Mouse (Mus musculus): ENCODE results near the gene Tdp2.

Tdp2 gene

GRCm38 (mm10) chr13:24831353-24832130 is at the start of gene Tdp2, which contains the start of gene Acot13:
Gene Tdp2 (plus strand): TSS chr13:24831679.
Gene Acot13 (minus strand): TSS chr13:24831540.
- DNase-seq (ENCODE audit: low spot score): peak; percentile 94

GRCm38 (mm10) chr13:24781916-24782315 is 49.6 kb upstream of the Tdp2 start:
- DNase-seq (ENCODE audit: low spot score): no peak

- no peak for DNase-seq (ENCODE audit: low spot score)
Measured at GRCm38 (mm10) chr13:24786014-24786490, 45.4 kb upstream of the Tdp2 start.

GRCm38 (mm10) chr13:24787477-24787876 is 44.0 kb upstream of the Tdp2 start:
- no peak for DNase-seq (ENCODE audit: low spot score)

GRCm38 (mm10) chr13:24791349-24791748 is 40.1 kb upstream of the Tdp2 start:
- no peak for DNase-seq (ENCODE audit: low spot score)

GRCm38 (mm10) chr13:24792411-24793045 is 39.0 kb upstream of the Tdp2 start:
- DNase-seq (ENCODE audit: low spot score): no peak

GRCm38 (mm10) chr13:24798686-24799085 is 32.8 kb upstream of the Tdp2 start:
- no peak for DNase-seq (ENCODE audit: low spot score)

GRCm38 (mm10) chr13:24799378-24799777 is 32.1 kb upstream of the Tdp2 start:
- no peak for DNase-seq (ENCODE audit: low spot score)

GRCm38 (mm10) chr13:24799925-24800673 is 31.4 kb upstream of the Tdp2 start:
- peak; percentile 56 for DNase-seq (ENCODE audit: low spot score)

GRCm38 (mm10) chr13:24800674-24801307 is 30.7 kb upstream of the Tdp2 start:
- DNase-seq (ENCODE audit: low spot score): peak; percentile 97

GRCm38 (mm10) chr13:24801308-24801921 is 30.1 kb upstream of the Tdp2 start, which contains the start of gene BC005537:
Gene BC005537 (plus strand): TSS chr13:24801657.
- DNase-seq (ENCODE audit: low spot score): no peak

- DNase-seq (ENCODE audit: low spot score): peak; percentile 44
Measured at GRCm38 (mm10) chr13:24802131-24802691, 29.3 kb upstream of the Tdp2 start.

- DNase-seq (ENCODE audit: low spot score): no peak
Measured at GRCm38 (mm10) chr13:24803196-24803595, 28.3 kb upstream of the Tdp2 start.

- DNase-seq (ENCODE audit: low spot score): no peak
Measured at GRCm38 (mm10) chr13:24806079-24806478, 25.4 kb upstream of the Tdp2 start.

GRCm38 (mm10) chr13:24812521-24812920 is 19.0 kb upstream of the Tdp2 start:
- DNase-seq (ENCODE audit: low spot score): no peak

- DNase-seq (ENCODE audit: low spot score): no peak
Measured at GRCm38 (mm10) chr13:24814616-24815015, 16.9 kb upstream of the Tdp2 start.

GRCm38 (mm10) chr13:24816125-24817092 is 15.1 kb upstream of the Tdp2 start:
- DNase-seq (ENCODE audit: low spot score): no peak

GRCm38 (mm10) chr13:24819931-24820330 is 11.5 kb upstream of the Tdp2 start:
- DNase-seq (ENCODE audit: low spot score): no peak

- DNase-seq (ENCODE audit: low spot score): no peak
Measured at GRCm38 (mm10) chr13:24822663-24823343, 8.7 kb upstream of the Tdp2 start.
